Mouse (Mus musculus) adrenal gland, postnatal 25 days (tissue): Measurements from ENCODE around the gene Clec5a. TPM values are rescaled to one million over a fixed set of nuclear protein-coding genes. Genes with fewer than 3 reads are reported as not detected.
"Not testable (repeated sequence)": the region's sequence is repeated elsewhere in the genome, so short reads cannot be mapped to it uniquely, and the experiment has no call there.

Experiments used
- DNase-seq: peaks from one replicate; pipeline ENCODE4 v3.0.0; 2021; ENCODE audit warnings: mixed read lengths
- long read RNA-seq: library from polyadenylated mRNA; stranded (forward); transcript quantifications from one replicate; pipeline ENCODE4 v2.0.0, GENCODE M21; 2021
- total RNA-seq: library from RNA; stranded (reverse); gene quantifications from 2 replicates; pipeline ENCODE4 v1.2.3, GENCODE M21; 2021

Gene Clec5a
- total RNA-seq = 0.52 and 1.1 TPM in 2 replicates
- long read RNA-seq = 0 reads

DNA sequence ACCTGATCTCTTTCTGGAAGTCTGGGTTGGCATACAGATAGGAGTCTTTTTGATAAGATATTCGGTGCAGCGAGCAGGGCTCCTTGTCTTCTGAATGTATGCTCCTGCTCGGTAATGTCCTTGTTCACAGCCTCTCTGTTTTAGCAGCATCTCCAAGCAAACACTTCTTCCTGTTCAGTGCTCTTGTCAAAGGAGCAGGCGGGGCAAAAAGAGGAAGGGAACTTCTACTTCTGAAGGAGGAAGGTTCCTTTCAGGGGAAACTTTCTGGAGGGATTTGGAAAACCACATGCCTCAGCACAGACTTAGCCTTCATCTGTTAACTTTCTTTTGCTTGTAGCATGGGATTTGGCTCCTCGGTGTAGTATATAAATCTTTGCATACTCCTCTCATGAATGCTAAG lies at the start of gene Clec5a:
Clec5a (minus strand) TSS at position 177 of the 400 bp plus-strand sequence.
- no peak for DNase-seq

DNA sequence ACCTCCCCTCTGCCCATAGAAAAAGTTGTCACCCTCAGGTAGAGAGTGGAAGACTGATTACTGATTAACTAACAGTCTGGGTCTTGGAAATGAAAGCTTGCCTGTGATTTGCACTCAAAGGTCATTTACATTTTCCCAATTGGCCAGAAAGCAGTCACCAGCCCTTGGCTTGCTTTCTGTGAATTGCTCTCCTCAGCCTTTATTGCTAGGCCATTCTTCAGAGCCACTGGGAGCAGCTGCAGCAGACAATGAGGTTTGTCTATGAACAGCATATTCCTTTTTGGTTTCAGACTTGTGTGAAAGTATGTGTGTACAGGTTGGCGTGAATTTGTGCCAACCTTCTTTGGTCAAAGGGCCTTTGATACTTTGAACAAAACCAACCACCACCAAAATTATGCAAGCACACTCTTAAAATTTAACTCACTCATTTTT lies 49.0 kb upstream of the Clec5a start:
- no peak for DNase-seq

DNA sequence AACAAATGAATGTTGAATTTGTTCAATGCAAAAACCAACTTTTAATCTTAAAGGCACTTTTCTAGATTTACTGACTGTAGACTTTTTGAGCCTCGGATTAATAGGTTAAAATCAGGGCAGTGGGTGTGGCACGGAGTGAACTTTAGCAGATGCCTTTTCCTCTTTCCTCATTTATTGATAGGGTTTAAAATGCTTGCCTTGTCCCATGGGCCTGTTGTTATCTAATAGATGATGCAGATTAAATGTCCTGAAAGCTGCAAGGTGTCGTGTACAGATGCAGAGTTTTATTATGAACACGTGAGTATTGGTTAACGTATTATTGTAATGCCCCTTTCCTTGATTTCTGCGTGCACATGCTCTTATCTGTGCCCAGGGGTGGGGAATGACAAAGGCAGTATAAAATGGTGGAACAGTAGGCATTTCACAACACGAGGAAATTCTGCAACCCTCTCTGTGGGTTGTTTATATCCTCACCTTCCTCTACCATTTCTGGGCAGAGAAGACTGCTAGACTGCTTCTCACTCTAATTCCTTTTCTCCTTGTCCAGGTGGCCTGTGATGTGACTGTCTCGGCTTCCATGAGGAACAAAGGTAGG lies 42.9 kb upstream of the Clec5a start, which contains the start of gene Mgam:
Mgam (plus strand) TSS at position 426 of the 595 bp plus-strand sequence.
- no peak for DNase-seq

DNA sequence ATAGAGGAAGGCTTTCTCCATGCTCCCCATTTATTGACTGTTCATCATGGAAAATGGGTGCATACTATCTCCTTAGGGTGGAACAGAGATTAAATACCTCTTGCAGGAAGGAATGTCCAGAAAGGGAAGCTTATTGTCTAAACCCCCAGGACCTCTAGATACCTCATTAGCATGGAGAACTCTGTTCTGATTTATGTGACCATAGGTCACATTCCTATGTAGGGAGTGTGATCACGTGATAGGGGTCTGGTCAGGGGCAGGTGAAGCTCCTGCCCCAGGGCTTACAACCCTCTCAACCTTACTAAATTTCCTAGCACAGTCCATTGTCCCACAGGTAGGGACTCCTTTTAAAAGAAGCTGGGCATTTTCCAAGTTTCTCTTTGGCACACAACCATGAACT lies 40.5 kb upstream of the Clec5a start:
- no peak for DNase-seq

DNA sequence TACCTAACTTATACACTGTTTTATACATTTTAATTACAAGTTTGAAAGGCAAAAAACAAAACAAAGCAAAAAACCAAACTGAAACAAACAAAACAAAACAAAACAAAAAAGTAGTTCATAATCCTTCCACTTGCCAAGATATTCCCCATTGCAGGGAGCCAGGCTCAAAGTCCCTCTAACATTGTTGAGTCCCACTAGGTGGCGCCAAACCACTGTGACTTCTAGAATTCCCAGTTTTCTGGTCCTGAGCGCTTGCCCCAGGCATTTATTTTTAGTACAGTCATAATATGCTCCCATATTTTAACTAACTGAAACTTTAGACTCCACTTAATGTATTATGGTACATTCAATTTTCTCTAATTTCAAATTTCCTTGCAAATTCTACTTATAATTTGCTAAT lies 32.3 kb upstream of the Clec5a start:
- DNase-seq = peak; percentile 75

DNA sequence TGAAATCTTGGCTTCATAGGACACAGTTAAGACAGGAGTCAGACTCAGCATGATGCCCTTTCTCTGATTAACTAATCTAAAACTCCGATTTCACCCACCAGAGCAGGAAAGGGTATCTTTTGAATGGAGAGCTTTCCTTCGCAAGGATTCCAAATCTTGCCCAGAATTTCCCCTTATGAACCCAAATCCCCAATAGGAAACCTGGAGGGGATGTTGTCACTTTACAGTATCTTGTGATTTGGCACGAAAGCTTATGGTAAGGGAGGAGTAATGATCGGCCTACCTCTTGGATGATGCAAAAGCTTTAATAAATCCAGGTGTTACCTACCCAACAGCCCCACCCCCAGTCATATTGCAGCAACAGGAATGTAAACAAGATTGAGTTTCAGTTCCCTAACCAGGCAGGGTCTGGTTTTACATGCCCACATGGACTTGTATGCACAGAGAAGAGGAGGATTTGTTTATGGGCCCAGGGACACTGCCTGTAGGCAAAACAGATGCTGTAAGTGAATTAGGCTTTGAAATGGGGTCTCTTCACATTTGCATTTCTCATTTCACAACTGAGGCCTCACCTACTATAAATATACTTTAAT lies 27.7 kb upstream of the Clec5a start, which contains the start of gene Tas2r138:
Tas2r138 (minus strand) TSS at position 51 of the 593 bp plus-strand sequence.
- DNase-seq = no peak

DNA sequence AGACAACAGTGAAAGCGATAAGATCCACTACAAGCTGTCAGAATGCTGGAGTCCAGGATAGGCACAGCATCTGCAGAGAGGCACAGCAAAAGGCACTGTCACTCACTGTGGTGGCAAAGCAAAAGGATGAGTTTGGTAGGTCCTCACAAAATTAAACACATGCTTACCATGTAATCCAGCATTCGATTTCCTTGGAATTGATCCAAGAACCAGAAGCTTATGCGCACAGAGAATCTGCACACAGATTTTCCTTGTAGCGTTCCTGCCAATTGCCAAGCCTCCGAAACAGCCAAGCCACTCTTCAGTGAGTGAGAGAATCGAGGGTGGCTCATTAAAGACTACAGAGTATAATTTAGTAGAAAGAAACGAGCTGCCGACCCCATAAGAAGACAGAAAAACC lies 24.6 kb upstream of the Clec5a start:
- DNase-seq = no peak

DNA sequence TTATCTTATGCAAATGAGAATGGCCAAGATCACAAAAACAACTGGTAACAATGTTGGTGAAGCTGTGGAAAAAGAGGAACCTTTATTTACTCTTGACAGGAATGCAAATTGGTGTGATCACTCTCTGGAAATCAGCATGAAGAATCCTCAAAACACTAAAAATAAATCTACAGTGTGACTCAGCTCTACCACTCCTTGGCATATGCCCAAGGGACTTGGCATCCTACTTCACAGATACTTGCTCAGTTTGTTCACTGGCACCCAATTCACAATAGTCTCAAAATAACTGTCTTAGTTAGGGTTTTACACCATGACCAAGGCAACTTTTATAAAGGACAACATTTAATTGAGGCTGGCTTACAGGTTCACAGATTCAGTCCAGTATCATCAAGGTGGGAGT lies 21.8 kb upstream of the Clec5a start:
- DNase-seq = peak; percentile 56

DNA sequence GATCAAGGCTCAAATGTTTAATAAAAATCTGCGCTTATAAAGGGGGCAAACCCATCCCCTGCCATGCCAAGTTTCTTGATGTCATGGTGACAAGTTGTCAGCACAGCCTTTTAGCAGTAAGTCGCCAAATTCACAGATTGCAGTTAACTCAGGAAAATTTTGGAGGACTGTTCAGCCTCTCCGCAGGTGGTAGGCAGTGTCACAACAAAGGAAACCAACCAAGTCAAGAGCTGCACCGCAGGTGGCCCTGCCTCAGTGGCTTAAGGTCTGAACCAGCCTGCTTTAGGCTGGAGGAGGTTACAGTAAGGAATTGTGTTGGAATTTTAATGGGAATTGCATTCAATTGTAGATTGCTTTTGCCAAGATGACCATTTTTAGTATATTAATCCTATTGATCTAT lies 12.9 kb upstream of the Clec5a start:
- not testable (repeated sequence) for DNase-seq

DNA sequence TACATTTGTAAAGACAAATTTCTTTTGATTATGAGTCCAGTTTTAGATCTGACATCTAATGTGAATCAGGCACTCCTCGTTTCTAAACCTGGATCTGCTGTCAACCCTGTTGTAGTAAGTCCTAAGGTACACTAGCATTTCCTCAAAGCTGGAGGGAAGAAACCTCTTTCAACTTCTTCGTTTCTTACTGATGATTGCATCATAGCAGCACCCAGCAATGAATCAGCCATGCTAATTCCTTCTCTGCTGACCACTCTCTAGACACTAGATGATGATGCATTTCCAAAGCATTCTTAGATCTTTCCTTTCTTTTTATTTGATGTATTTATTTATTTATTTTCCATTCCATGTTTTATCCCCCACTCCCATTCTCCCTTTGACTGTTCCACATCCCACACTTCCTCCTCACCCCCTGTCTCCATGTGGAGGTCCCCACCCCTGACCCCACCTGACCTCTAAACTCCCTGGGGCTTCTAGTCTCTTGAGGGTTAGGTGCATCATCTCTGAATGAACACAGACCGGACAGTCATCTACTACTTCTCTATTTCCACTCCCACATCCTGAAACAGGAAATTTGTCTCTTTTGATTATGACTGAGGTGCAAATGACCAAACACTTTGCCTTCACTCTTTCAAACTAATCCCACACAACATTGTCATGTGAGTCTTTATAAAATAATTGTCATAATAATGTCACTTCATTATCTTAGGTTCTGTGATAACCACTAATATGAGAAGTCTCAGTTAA lies 9.4 kb upstream of the Clec5a start:
- DNase-seq = no peak

DNA sequence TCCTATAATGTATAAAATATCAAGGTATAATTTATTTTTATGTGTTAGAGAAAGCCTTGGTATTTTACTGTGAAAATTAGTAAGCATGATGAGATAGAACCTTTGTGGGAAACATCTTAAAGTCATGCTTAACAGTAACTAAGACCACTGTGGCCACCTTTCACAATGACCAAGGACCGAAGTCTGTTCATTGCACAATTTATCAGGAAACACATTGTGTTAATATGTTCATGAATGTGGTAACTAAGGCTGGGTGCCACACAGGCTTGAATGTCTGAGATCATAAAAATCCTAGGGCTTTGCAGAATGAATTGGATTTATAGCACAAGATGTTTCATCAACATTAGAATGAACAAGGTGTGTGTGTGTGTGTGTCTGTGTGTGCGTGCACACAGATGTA lies 2.7 kb upstream of the Clec5a start:
- DNase-seq = no peak

DNA sequence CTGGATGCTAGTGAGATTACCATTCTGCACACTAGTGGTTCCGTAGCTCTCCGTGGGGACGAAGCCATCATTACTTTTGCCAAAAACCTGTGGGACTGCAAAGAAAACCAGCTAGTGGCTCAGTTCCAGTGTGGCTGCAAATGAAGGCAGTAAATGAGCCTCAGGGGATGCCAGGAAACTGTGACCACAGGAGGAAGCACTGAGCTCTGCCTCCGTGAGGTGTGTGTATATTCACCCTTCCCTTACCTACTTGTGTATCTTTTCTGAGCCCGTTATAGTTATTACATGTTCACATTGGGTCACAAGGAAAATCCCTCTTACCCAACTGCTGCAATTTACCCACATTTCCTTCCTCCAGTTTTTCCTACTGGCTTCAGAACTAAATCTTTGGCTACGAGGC lies 1.3 kb downstream of the Clec5a start:
- no peak for DNase-seq

DNA sequence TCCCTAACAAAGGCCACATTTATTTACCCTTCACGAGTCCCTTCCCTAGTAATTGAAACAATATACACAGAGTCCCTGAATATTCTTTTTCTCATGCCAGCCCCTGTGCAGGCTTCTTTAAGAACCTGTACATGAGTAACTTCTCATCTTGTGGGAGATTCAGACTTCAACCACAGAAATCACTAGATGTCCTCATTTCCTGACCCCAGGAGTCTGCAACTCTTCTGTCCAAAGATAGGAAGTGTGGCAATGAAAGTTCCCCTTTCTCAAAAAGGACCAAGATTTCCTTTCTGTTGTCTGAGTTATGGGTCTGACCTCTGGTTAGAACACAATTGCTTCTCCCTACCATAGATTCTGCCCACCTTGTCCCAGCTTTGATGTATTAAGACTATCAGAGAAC lies 9.3 kb downstream of the Clec5a start:
- no peak for DNase-seq

DNA sequence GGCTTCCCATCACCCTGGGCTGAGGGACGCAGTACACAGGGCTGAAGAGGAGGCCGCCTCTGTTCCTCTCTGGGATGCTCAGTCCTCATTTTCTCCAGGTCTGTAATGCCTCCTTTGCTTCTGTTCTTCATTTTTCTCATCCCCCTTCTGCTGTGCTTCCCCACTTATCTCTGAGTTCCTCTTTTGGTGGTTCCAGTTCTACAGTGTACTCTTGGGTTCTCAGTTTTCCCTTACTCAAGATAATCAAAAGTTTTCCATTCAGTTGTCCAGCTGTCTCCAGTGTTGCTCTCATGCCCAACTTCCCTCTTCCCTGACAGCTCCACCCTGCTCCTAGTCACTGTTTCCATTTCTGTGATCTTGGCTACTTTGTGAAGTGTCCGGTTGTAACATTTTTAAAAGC lies 12.0 kb downstream of the Clec5a start:
- no peak for DNase-seq

DNA sequence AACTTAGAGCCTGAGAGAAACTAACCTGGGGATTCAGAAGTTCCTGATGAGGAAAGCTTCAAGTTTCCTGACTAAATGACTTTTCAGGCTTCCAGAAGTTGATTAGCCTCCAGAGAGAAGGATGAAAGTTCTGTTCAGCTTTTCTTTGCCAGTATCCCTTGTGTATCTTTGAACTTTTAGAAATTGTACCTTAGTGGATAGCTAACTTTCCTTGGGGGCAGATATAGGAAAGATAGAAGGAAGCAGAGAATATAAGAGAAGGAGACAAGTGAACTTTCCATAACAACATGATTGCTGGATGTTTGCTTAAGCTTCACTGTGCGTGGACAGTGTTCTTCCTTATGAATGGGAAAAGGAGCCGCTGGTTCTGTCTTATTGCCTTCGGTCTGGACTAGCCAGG lies 16.4 kb downstream of the Clec5a start, which contains the start of gene Olfr460:
Olfr460 (plus strand) TSS at position 301 of the 400 bp plus-strand sequence.
- DNase-seq = no peak

DNA sequence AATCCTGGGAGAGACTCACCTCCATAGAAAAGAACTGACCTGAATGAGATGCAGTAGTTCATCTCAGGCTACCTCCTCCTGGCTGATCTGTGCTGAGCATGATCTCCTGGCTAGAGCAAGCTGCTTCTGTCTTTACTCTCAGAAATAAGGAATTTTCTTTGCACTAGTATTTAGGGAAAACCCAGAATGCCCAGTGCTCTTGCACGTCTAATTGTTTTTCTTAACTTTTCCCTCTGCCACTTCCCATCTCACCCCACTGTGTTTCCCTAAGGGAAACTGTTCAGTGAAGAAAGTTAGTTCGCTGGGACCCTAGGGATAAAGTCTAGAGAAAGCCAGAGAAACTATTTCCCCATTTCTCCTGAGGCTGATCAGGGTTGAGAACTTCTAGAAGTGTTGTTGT lies 30.7 kb downstream of the Clec5a start, which contains the start of gene Olfr461:
Olfr461 (minus strand) TSS at position 101 of the 400 bp plus-strand sequence.
- no peak for DNase-seq

DNA sequence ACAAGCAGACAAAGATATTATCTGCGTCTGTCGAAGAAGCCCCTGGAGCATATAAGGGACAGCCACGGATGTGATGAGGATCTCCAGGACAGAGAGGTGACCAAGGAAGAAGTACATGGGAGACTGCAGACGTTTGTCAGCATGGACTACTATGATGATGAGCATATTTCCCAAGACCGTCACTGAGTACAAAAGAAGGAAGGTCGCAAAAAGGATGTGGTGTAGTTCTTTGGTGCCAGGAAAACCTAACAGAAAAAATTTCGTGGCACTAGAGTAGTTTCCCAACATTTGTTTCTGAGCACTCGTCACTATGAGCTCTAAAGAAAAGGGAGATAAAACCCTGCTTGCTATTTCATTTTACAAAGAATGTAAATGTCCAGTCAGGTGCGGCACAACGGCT lies 40.9 kb downstream of the Clec5a start:
- no peak for DNase-seq

Other genes with a start within 250 kb of the Clec5a start
- 16.3 and 21.1 TPM in 2 replicates for gene E330009J07Rik, start 149.7 kb downstream of the Clec5a start, total RNA-seq
- gene Wee2, start 146.7 kb downstream of the Clec5a start, total RNA-seq = not detected in 2 replicates
- 57.1 and 69.2 TPM in 2 replicates for gene Ssbp1, start 114.5 kb downstream of the Clec5a start, total RNA-seq
- 0.49 TPM in 1 of 2 replicates, not detected in the other for gene Tas2r137, start 94.6 kb downstream of the Clec5a start, total RNA-seq
- gene Tas2r108, start 92.3 kb downstream of the Clec5a start, total RNA-seq = 0.95 TPM in 1 of 2 replicates, not detected in the other
- not detected in 2 replicates for gene Prss37, start 66.3 kb downstream of the Clec5a start, total RNA-seq
- gene Olfr461, start 30.8 kb downstream of the Clec5a start, total RNA-seq = not detected in 2 replicates
- not detected in 2 replicates for gene Olfr460, start 16.3 kb downstream of the Clec5a start, total RNA-seq
- gene Tas2r138, start 27.5 kb upstream of the Clec5a start, total RNA-seq = not detected in 2 replicates
- gene Mgam, start 43.0 kb upstream of the Clec5a start, total RNA-seq = 3.0 TPM in 2 replicates